20 mouse cellular contexts compared by ENCODE assay signal in genomic region chr11:59078311-59078710, GRCm38 (mm10). TPM values are rescaled to one million over a fixed set of nuclear protein-coding genes. Genes with fewer than 3 reads are reported as not detected.
A peak's percentile ranks its signal among the peaks of the same experiment; 100 is the strongest.
DNase-seq lines count a peak whose midpoint lies in the region; ATAC-seq and TF ChIP-seq lines count a peak whose summit lies in the region.
"Had no signal": no experiment of that assay in that cellular context is flagged by ENCODE, and none has a peak within 500 bp of the region (broad histone marks: within the 10 kb centered on the region; RNA-seq: fewer than 3 reads in every experiment).

No protein-coding gene starts in this region.

- H3K9ac ChIP-seq in heart, adult 2 months (ENCODE audit: low read depth, low read length), result no peak overlapping the region
- no peak overlapping the region for H3K9ac ChIP-seq in heart, embryonic 12.5 days
- H3K9ac ChIP-seq: embryonic facial prominence, embryonic 13.5 days; heart, embryonic 15.5 days; hindbrain, embryonic 14.5 days; limb, embryonic 13.5 days; liver, embryonic 15.5 days; neural tube, embryonic 13.5 days had no signal

- H3K4me1 ChIP-seq in heart, adult 2 months (ENCODE audit: control insufficient read depth, insufficient read depth, low read length), result no peaks in the 10 kb centered on the region; the same call in 1 of the 2 replicates
- no peaks in the 10 kb centered on the region for H3K4me1 ChIP-seq in heart, embryonic 12.5 days (replicated peaks)
- H3K4me1 ChIP-seq in kidney, adult 2 months (ENCODE audit: control insufficient read depth, insufficient read depth, low read length), result no peaks in the 10 kb centered on the region
- H3K4me1 ChIP-seq: embryonic facial prominence, embryonic 13.5 days; heart, embryonic 15.5 days; limb, embryonic 13.5 days; liver, embryonic 15.5 days; neural tube, embryonic 13.5 days had no signal

- intact Hi-C loops in heart, adult 2 months (cut with DNase I), result no loop called here

- no peaks in the 10 kb centered on the region for H3K79me2 ChIP-seq in heart, adult 2 months (replicated peaks; ENCODE audit: control insufficient read depth, insufficient read depth, low read length)

- no peak for TF ChIP-seq POLR2A in heart, adult 2 months (IDR thresholded peaks at IDR 0.05; ENCODE audit: insufficient read depth, low read depth, low read length)
- TF ChIP-seq POLR2A in kidney, adult 2 months (IDR thresholded peaks at IDR 0.05; ENCODE audit: low read depth, low read length), result no peak

- no peak for TF ChIP-seq EP300 in heart, adult 2 months (IDR thresholded peaks at IDR 0.05; ENCODE audit: insufficient read depth, low read depth, low read length)

- H3K4me2 ChIP-seq in heart, embryonic 12.5 days, result no peak overlapping the region
- H3K4me2 ChIP-seq: embryonic facial prominence, embryonic 13.5 days; heart, embryonic 15.5 days; hindbrain, embryonic 14.5 days; limb, embryonic 13.5 days; liver, embryonic 15.5 days; neural tube, embryonic 13.5 days had no signal

- no peaks in the 10 kb centered on the region for H3K36me3 ChIP-seq in heart, adult 2 months (ENCODE audit: control insufficient read depth, insufficient read depth, low read length)
- H3K36me3 ChIP-seq in heart, embryonic 12.5 days, result peaks cover 98% of the 10 kb centered on the region
- H3K36me3 ChIP-seq in kidney, adult 2 months (ENCODE audit: control insufficient read depth, insufficient read depth, low read length), result no peaks in the 10 kb centered on the region
- H3K36me3 ChIP-seq: embryonic facial prominence, embryonic 13.5 days; G1E; limb, embryonic 13.5 days; liver, embryonic 15.5 days; neural tube, embryonic 13.5 days had no signal

- no peak overlapping the region for H3K27ac ChIP-seq in heart, adult 2 months
- H3K27ac ChIP-seq in heart, embryonic 12.5 days (ENCODE audit: poor library complexity, severe bottlenecking), result no peak overlapping the region
- H3K27ac ChIP-seq in kidney, adult 2 months (ENCODE audit: insufficient read depth, low read depth, low read length), result no peak overlapping the region
- H3K27ac ChIP-seq: embryonic facial prominence, embryonic 13.5 days; heart, embryonic 15.5 days; hindbrain, embryonic 14.5 days; left cerebral cortex, adult 2 months; limb, embryonic 13.5 days; liver, embryonic 15.5 days; neural tube, embryonic 13.5 days had no signal

- peak; percentile 30 for TF ChIP-seq CTCF in heart, adult 2 months (IDR thresholded peaks at IDR 0.05)
- TF ChIP-seq CTCF in kidney, adult 2 months (conservative IDR thresholded peaks at IDR 0.05; ENCODE audit: insufficient read depth, insufficient read length, low read depth, low read length), result no peak; the same call in 1 of the 2 replicates

- no peaks in the 10 kb centered on the region for H3K9me3 ChIP-seq in heart, embryonic 12.5 days (replicated peaks)
- H3K9me3 ChIP-seq: embryonic facial prominence, embryonic 13.5 days; G1E; heart, embryonic 15.5 days; limb, embryonic 13.5 days; liver, embryonic 15.5 days; neural tube, embryonic 13.5 days had no signal

- DNase-seq in heart, adult 2 months, result peak; percentile 27 to 37
- peak; percentile 33 for DNase-seq in gastrocnemius, postnatal 10 days
- DNase-seq in kidney, adult 2 months, result peak; percentile 61
- peak; percentile 60 to 79 for DNase-seq in kidney, postnatal 4 days
- no peak for DNase-seq in layer of hippocampus, adult 8-10 months (ENCODE audit: low spot score in 2 of 2)
- DNase-seq in thymus, adult 18-20 months, result no peak
- DNase-seq: adrenal gland, adult 8-10 months; lung, postnatal 10 days; retina, postnatal 1 day had no signal

- ATAC-seq in heart, embryonic 12.5 days (ENCODE audit: insufficient number of reproducible peaks, low FRiP score), result no peak

- 59% methylated on average over 11 of the region's 11 CpGs for WGBS in heart, adult 2 months
- 88% methylated on average over 11 of the region's 11 CpGs for WGBS in heart, embryonic 12.5 days
- 42% methylated on average over 11 of the region's 11 CpGs for WGBS in kidney, adult 2 months

- H3K4me3 ChIP-seq in heart, adult 2 months, result no peak overlapping the region
- no peak overlapping the region for H3K4me3 ChIP-seq in heart, embryonic 12.5 days
- H3K4me3 ChIP-seq in kidney, adult 2 months (ENCODE audit: insufficient read depth, low read depth, low read length), result no peak overlapping the region
- H3K4me3 ChIP-seq: embryonic facial prominence, embryonic 13.5 days; heart, embryonic 15.5 days; left cerebral cortex, adult 2 months; limb, embryonic 13.5 days; liver, embryonic 15.5 days; megakaryocyte, embryonic 14.5 days; neural tube, embryonic 13.5 days had no signal

- H3K27me3 ChIP-seq in heart, adult 2 months (ENCODE audit: control insufficient read depth, insufficient read depth, low read length), result no peaks in the 10 kb centered on the region
- no peaks in the 10 kb centered on the region for H3K27me3 ChIP-seq in heart, embryonic 12.5 days (replicated peaks)
- H3K27me3 ChIP-seq in kidney, adult 2 months (replicated peaks; ENCODE audit: control insufficient read depth, insufficient read depth, low read length), result no peaks in the 10 kb centered on the region
- H3K27me3 ChIP-seq: embryonic facial prominence, embryonic 13.5 days; heart, embryonic 15.5 days; liver, embryonic 15.5 days; neural tube, embryonic 13.5 days had no signal

RNA-seq across cellular contexts. Expression of gene Obscn, which starts 57.9 kb away (rescaled TPM):
- 100 to 1,000 TPM; 667 to 894 TPM for total RNA-seq in heart, adult 2 months (2021)
- polyA plus RNA-seq in heart, adult 2 months (2012; rRNA removed), result 315 and 368 TPM in 2 replicates
- 39.2 and 42.5 TPM in 2 replicates for polyA plus RNA-seq in heart, embryonic 12.5 days (2016; fragmentation: Nextera tagmentation; extraction: Ambion mirVana)
- total RNA-seq in gastrocnemius, postnatal 10 days (2021), result 100 to 1,000 TPM; 664 to 666 TPM
- polyA plus RNA-seq in kidney, adult 2 months (2012; rRNA removed), result 0.15 and 6.2 TPM in 2 replicates
- total RNA-seq in layer of hippocampus, adult 8-10 months (2022), result 1 to 10 TPM; 1.2 to 1.9 (median 1.5) TPM
- total RNA-seq: common myeloid progenitor, adult 5-6 weeks had no signal

Comparison
In these comparisons a context has a peak if more than half of its experiments do, and no peak if none do; other contexts are left out.
1. DNase-seq: peak in heart, adult 2 months (2 of 2), gastrocnemius, postnatal 10 days (single experiment), kidney, adult 2 months (single experiment) and kidney, postnatal 4 days (2 of 2); none in layer of hippocampus, adult 8-10 months (0 of 2) and thymus, adult 18-20 months (0 of 2).
2. RNA of gene Obscn, which starts 57.9 kb away (total RNA-seq): 667 to 894 TPM in heart, adult 2 months and 664 to 666 TPM in gastrocnemius, postnatal 10 days; 1.2 to 1.9 TPM in layer of hippocampus, adult 8-10 months; every median in the first group is over 100 times any median in the second.